In genomic region chr5:126104883-126105282, GRCm38 (mm10) we compare ENCODE assay signal across 13 mouse cellular contexts.
"Had no signal": no experiment of that assay in that cellular context is flagged by ENCODE, and none has a peak within 500 bp of the region (broad histone marks: within the 10 kb centered on the region; RNA-seq: fewer than 3 reads in every experiment).

No protein-coding gene starts in this region.

- DNase-seq: gastrocnemius, postnatal 14 days; gastrocnemius, postnatal 36 days; heart, adult 11 months; heart, adult 2 months; heart, postnatal 14 days; heart, postnatal 36 days; kidney, adult 11 months; kidney, adult 2 months; kidney, adult 9 months; kidney, postnatal 25 days; kidney, postnatal 4 days; liver; liver, embryonic 13.5 days had no signal
